Mouse (Mus musculus) forebrain, postnatal 0 days (tissue): ENCODE measurements around the gene Sh3pxd2a. TPM values are rescaled to one million over a fixed set of nuclear protein-coding genes. Genes with fewer than 3 reads are reported as not detected.

Source experiments
- ATAC-seq: fragments of 200-750 bp; cut with Nextera tagmentation; 2 replicates; pipeline ENCODE4 v1.8.0; 2017; ENCODE audit warnings: mild to moderate bottlenecking, moderate library complexity
- DNase-seq: peaks from one replicate; pipeline ENCODE4 v3.0.0-alpha.2; 2015
- H3K27ac ChIP-seq: fragments of 300-500 bp; sonication (generic); 2 replicates; pipeline ENCODE4 v1.5.1; 2014; ENCODE audit warnings: low read depth, mild to moderate bottlenecking, antibody characterized with exemption, low read length, moderate library complexity, mixed read lengths
- H3K27me3 ChIP-seq: fragments of 300-500 bp; sonication (generic); 2 replicates; pipeline ENCODE4 v1.6.1; 2014; ENCODE audit warnings: mild to moderate bottlenecking, low read length, mixed read lengths; ENCODE audit not compliant: insufficient read depth
- H3K36me3 ChIP-seq: fragments of 300-500 bp; sonication (generic); 2 replicates; pipeline ENCODE4 v1.6.1; 2014; ENCODE audit warnings: mild to moderate bottlenecking, moderate library complexity; ENCODE audit not compliant: insufficient read depth
- H3K4me1 ChIP-seq: fragments of 300-500 bp; sonication (generic); 2 replicates; pipeline ENCODE4 v1.6.1; 2014; ENCODE audit warnings: antibody characterized with exemption; ENCODE audit not compliant: insufficient read depth
- H3K4me2 ChIP-seq: fragments of 300-500 bp; sonication (generic); 2 replicates; pipeline ENCODE4 v1.6.1; 2014; ENCODE audit warnings: low read depth, mild to moderate bottlenecking, moderate library complexity
- H3K4me3 ChIP-seq: fragments of 300-500 bp; sonication (generic); 2 replicates; pipeline ENCODE4 v1.5.1; 2014; ENCODE audit warnings: low read depth, low read length, mixed read lengths
- H3K9ac ChIP-seq: fragments of 300-500 bp; sonication (generic); 2 replicates; pipeline ENCODE4 v1.6.1; 2014; ENCODE audit warnings: mild to moderate bottlenecking
- H3K9me3 ChIP-seq: fragments of 300-500 bp; sonication (generic); 2 replicates; pipeline ENCODE4 v1.6.1; 2016; ENCODE audit warnings: low read length
- CTCF ChIP-seq: sonication (generic); IDR thresholded peaks from 2 replicates; pipeline ENCODE4 v1.5.1; 2016; ENCODE audit warnings: antibody characterized with exemption, control low read depth, low read depth
- WGBS: fragments of 180-500 bp; shearing (Covaris S2); extraction: QIAGEN DNeasy Blood & Tissue Kit; methylation state at CpG from one replicate; pipeline ENCODE4 v1.1.7; 2014; 5-methylcytosine and 5-hydroxymethylcytosine counted together
- polyA plus RNA-seq: library from polyadenylated mRNA; unstranded; fragments of >200 nt; fragmentation: Nextera tagmentation; extraction: Ambion mirVana; gene quantifications from 2 replicates; pipeline ENCODE4 v1.2.1, GENCODE M21; 2015
- total RNA-seq: library from RNA; depleted of rRNA; stranded (reverse); fragments of >200 nt; gene quantifications from 2 replicates; pipeline ENCODE4 v1.2.3, GENCODE M21; 2014

Gene Sh3pxd2a
- total and polyA plus RNA-seq, 2 experiments from 2014 or later, result 1.2 to 20.8 TPM

- Histone ChIP-seq H3K4me1 (peaks cover 8% of the 10 kb centered on the region; the same call in 1 of the 2 replicates), H3K27ac (no peak overlapping the region), H3K4me2 (no peak overlapping the region), H3K36me3 (no peaks in the 10 kb centered on the region), H3K4me3 (no peak overlapping the region), H3K9ac (no peak overlapping the region), H3K9me3 (no peaks in the 10 kb centered on the region), H3K27me3 (no peaks in the 10 kb centered on the region)
- WGBS, result 73% methylated on average over 7 of the region's 7 CpGs
- DNase-seq (no peak), ATAC-seq (no peak)
- no peak for TF ChIP-seq CTCF
These were observed 12.0 kb downstream of the Sh3pxd2a start for GRCm38 (mm10) chr19:47452211-47452610.

DNA sequence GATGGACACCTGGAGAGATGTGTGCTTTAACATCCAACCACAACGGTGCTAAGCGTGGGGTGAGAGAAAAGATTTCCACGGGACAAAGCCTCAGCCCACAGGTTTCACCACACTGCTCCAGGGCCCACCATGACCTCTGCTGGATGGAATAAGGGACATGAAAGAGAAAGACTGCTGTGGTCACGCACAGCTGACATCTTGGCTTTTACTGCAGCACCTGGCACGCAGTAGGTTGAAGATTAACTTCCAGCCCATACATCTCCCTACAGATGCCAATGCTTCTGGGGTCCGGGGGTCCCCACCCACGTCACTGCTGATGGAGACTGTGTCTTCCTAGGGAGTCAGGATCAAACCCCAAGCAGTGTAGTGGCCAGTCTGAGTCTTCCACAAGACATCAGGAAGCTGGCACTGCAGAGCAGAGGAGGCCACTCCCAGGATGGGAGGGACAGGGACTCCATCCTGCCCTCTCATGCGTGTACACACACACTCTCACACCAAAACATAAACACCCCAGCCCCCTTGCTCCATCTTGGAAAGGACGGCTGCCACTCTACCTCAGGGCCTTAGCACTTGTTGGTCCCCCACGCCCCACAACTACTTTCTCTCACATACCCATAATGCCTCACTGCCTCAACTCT is 12.6 kb downstream of the Sh3pxd2a start:
- H3K9me3 ChIP-seq, result no peaks in the 10 kb centered on the region
- no peaks in the 10 kb centered on the region for H3K36me3 ChIP-seq
- no peak for ATAC-seq
- no peak for TF ChIP-seq CTCF
- H3K4me3 ChIP-seq, result no peak overlapping the region
- H3K27ac ChIP-seq, result no peak overlapping the region
- no peaks in the 10 kb centered on the region for H3K27me3 ChIP-seq
- DNase-seq, result no peak
- no peak overlapping the region for H3K4me2 ChIP-seq
- WGBS, result 82% methylated on average over 10 of the region's 10 CpGs
- H3K9ac ChIP-seq, result no peak overlapping the region
- H3K4me1 ChIP-seq, result peaks cover 8% of the 10 kb centered on the region; the same call in 1 of the 2 replicates

DNA sequence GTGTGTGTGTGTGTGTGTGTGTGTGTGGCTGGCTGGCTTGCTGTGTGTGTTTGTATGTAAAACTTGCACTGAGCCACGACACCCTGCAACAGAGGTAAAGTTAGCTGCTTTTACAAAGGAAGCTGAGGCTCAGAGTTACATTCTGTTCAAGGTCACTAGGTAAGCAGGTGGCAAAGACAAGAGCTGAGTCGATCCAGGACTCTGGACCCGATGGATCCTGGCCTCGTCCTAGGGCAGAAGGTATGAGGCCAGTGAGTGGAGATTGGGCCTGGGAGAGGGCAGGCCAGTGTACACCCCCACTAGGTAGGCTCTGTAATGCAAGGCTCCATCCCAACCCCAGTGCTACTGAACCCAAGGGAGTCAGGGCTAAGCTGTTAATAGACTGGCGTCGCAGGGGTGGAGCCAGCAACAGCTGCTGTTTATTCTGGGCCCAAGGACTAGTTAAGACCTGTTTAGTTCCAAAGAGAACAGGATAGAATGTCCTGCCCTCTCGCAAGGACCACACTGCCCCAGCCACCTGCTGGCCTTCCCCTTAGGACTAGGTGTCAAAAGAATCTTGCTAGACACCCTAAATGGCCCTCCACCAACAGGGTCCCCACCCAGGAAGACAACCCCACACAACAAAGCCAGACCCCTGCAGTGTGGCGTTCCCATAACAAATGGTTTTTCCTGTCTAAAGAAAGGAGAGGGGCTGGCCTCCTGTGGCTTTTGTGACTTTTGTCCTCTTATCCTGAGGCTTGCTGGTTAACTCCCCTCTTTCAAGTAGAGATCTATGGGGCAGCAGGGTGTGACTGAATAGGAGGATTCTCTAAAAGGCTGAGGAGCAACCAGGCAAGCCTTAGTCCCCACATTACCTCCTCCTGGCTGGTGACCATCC is 13.7 kb downstream of the Sh3pxd2a start:
- Histone ChIP-seq H3K4me2 (no peak overlapping the region), H3K9me3 (no peaks in the 10 kb centered on the region), H3K36me3 (no peaks in the 10 kb centered on the region), H3K9ac (no peak overlapping the region), H3K4me1 (peaks cover 8% of the 10 kb centered on the region; the same call in 1 of the 2 replicates), H3K27ac (no peak overlapping the region), H3K27me3 (no peaks in the 10 kb centered on the region), H3K4me3 (no peak overlapping the region)
- DNase-seq (no peak), ATAC-seq (no peak)
- WGBS, result 42% methylated on average over 8 of the region's 8 CpGs
- TF ChIP-seq CTCF, result no peak

DNA sequence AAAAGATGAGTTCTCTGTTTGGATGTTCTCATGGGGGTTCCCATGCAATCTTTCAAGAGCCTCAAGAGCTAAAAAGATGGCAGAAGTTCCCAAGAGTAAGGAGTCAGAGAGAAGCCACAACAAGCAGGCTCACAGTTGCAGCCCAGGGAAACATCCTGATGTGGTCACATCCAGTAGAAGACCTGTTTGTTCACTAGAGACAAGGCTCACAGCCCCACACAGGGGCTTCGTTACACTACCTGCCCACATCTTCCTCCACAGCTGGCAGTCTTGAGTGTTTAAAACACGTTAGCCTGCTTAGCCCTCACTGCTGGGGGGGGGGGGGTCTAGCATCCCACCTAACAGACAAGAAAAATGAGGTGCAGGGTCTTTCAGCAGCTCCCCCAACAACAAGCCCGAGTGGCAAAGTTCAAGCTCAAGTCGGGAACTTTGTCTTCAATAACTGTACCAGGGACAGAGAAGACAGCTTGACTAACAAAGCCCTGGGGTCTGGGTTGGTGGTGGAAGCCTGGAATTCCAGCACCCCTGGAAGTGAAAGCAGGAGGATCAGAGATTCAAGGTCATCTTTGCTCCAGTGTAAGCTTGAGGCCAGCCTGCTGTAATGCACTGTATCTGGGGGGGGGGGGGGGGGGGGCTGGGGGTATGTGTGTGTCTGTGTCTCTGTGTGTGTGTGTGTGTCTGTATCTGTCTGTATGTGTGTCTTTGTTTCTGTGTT is 14.5 kb downstream of the Sh3pxd2a start:
- H3K4me1 ChIP-seq, result peaks cover 8% of the 10 kb centered on the region; the same call in 1 of the 2 replicates
- no peak overlapping the region for H3K4me2 ChIP-seq
- no peak overlapping the region for H3K9ac ChIP-seq
- WGBS, result 65% methylated on average over 4 of the region's 4 CpGs
- TF ChIP-seq CTCF, result no peak
- H3K4me3 ChIP-seq, result no peak overlapping the region
- H3K36me3 ChIP-seq, result no peaks in the 10 kb centered on the region
- no peak overlapping the region for H3K27ac ChIP-seq
- H3K9me3 ChIP-seq, result no peaks in the 10 kb centered on the region
- ATAC-seq (no peak), DNase-seq (no peak)
- H3K27me3 ChIP-seq, result no peaks in the 10 kb centered on the region

- Histone ChIP-seq H3K36me3 (no peaks in the 10 kb centered on the region), H3K9ac (0 out of 2 replicates have a peak overlapping the region, but pooled peaks have one; percentile 10), H3K4me1 (no peaks in the 10 kb centered on the region; the same call in 1 of the 2 replicates), H3K9me3 (no peaks in the 10 kb centered on the region), H3K27ac (no peak overlapping the region), H3K27me3 (no peaks in the 10 kb centered on the region), H3K4me3 (no peak overlapping the region), H3K4me2 (no peak overlapping the region)
- DNase-seq (no peak), ATAC-seq (no peak)
- 77% methylated on average over 14 of the region's 14 CpGs for WGBS
- no peak for TF ChIP-seq CTCF
These were observed 15.5 kb downstream of the Sh3pxd2a start for GRCm38 (mm10) chr19:47448618-47449151.

GRCm38 (mm10) chr19:47446841-47447365 is 17.3 kb downstream of the Sh3pxd2a start:
- Histone ChIP-seq H3K36me3 (no peaks in the 10 kb centered on the region), H3K27ac (no peak overlapping the region), H3K4me3 (no peak overlapping the region), H3K4me2 (no peak overlapping the region), H3K27me3 (no peaks in the 10 kb centered on the region), H3K4me1 (no peaks in the 10 kb centered on the region; the same call in 1 of the 2 replicates), H3K9ac (no peak overlapping the region), H3K9me3 (no peaks in the 10 kb centered on the region)
- WGBS, result 21% methylated on average over 9 of the region's 9 CpGs
- ATAC-seq (peak; percentile 43; the same call in 1 of the 2 replicates), DNase-seq (peak; percentile 46)
- TF ChIP-seq CTCF, result no peak
